11 mouse cellular contexts compared by ENCODE assay signal in genomic region chr14:14065142-14065498, GRCm38 (mm10). TPM values are rescaled to one million over a fixed set of nuclear protein-coding genes. Genes with fewer than 3 reads are reported as not detected.
DNase-seq lines count a peak whose midpoint lies in the region; ATAC-seq and TF ChIP-seq lines count a peak whose summit lies in the region.
"Had no signal": no experiment of that assay in that cellular context is flagged by ENCODE, and none has a peak within 500 bp of the region (broad histone marks: within the 10 kb centered on the region; RNA-seq: fewer than 3 reads in every experiment).

No protein-coding gene starts in this region.

- TF ChIP-seq EP300 in lung, postnatal 0 days (IDR thresholded peaks at IDR 0.05) = no peak

- ATAC-seq in hindbrain, embryonic 12.5 days (ENCODE audit: low FRiP score) = 0 out of 2 replicates have a peak, but pooled peaks have one; percentile 32
- no peak for ATAC-seq in hindbrain, embryonic 11.5 days (ENCODE audit: low FRiP score)
- peak; percentile 50 for ATAC-seq in forebrain, embryonic 16.5 days
- ATAC-seq in lung, postnatal 0 days = peak; percentile 75
- ATAC-seq in CD4-positive, CD25-positive, alpha-beta regulatory T cell, adult 4 months = no peak
- ATAC-seq: activated CD4-positive, CD25-positive, alpha-beta regulatory T cell, adult 4 months had no signal

- no peak for DNase-seq in hindbrain, embryonic 11.5 days (ENCODE audit: low spot score)
- peak; percentile 21 for DNase-seq in embryonic facial prominence, embryonic 10.5 days (ENCODE audit: low spot score)
- peak; percentile 65 for DNase-seq in lung, postnatal 0 days (ENCODE audit: low spot score)
- no peak for DNase-seq in right cerebral cortex, postnatal 25 days
- no peak for DNase-seq in urinary bladder, postnatal 10 days (ENCODE audit: low spot score)
- DNase-seq: cerebellum, adult 11-12 months had no signal

- peak; percentile 36 for TF ChIP-seq CTCF in lung, postnatal 0 days (IDR thresholded peaks at IDR 0.05)

- no peaks in the 10 kb centered on the region for H3K36me3 ChIP-seq in hindbrain, embryonic 12.5 days
- no peaks in the 10 kb centered on the region for H3K36me3 ChIP-seq in hindbrain, embryonic 11.5 days (ENCODE audit: control insufficient read depth, insufficient read depth, low read length)
- no peaks in the 10 kb centered on the region for H3K36me3 ChIP-seq in embryonic facial prominence, embryonic 10.5 days (replicated peaks)
- no peaks in the 10 kb centered on the region for H3K36me3 ChIP-seq in forebrain, embryonic 16.5 days (ENCODE audit: control insufficient read depth, insufficient read depth)
- no peaks in the 10 kb centered on the region for H3K36me3 ChIP-seq in lung, postnatal 0 days (ENCODE audit: insufficient read depth, low read length)

- H3K27me3 ChIP-seq in hindbrain, embryonic 12.5 days = no peaks in the 10 kb centered on the region
- H3K27me3 ChIP-seq in hindbrain, embryonic 11.5 days (ENCODE audit: control insufficient read depth, insufficient read depth, low read length) = no peaks in the 10 kb centered on the region
- no peaks in the 10 kb centered on the region for H3K27me3 ChIP-seq in embryonic facial prominence, embryonic 10.5 days (replicated peaks; ENCODE audit: low read depth, poor library complexity, severe bottlenecking)
- H3K27me3 ChIP-seq in forebrain, embryonic 16.5 days (replicated peaks; ENCODE audit: control insufficient read depth, insufficient read depth, low read length) = no peaks in the 10 kb centered on the region
- no peaks in the 10 kb centered on the region for H3K27me3 ChIP-seq in lung, postnatal 0 days (replicated peaks; ENCODE audit: insufficient read depth, low read length)

- H3K9me3 ChIP-seq in hindbrain, embryonic 12.5 days (replicated peaks) = no peaks in the 10 kb centered on the region
- no peaks in the 10 kb centered on the region for H3K9me3 ChIP-seq in hindbrain, embryonic 11.5 days (ENCODE audit: control insufficient read depth, low read length)
- H3K9me3 ChIP-seq in embryonic facial prominence, embryonic 10.5 days = no peaks in the 10 kb centered on the region
- no peaks in the 10 kb centered on the region for H3K9me3 ChIP-seq in forebrain, embryonic 16.5 days (ENCODE audit: control insufficient read depth, low read length)
- H3K9me3 ChIP-seq in lung, postnatal 0 days (ENCODE audit: low read length) = no peaks in the 10 kb centered on the region

- no peak overlapping the region for H3K4me2 ChIP-seq in hindbrain, embryonic 12.5 days (replicated peaks)
- H3K4me2 ChIP-seq in hindbrain, embryonic 11.5 days (replicated peaks; ENCODE audit: low read depth, low read length) = no peak overlapping the region
- H3K4me2 ChIP-seq in forebrain, embryonic 16.5 days (ENCODE audit: low read length) = no peak overlapping the region
- no peak overlapping the region for H3K4me2 ChIP-seq in lung, postnatal 0 days (replicated peaks; ENCODE audit: low read depth, low read length)

- H3K4me3 ChIP-seq in hindbrain, embryonic 12.5 days = no peak overlapping the region
- no peak overlapping the region for H3K4me3 ChIP-seq in hindbrain, embryonic 11.5 days (ENCODE audit: low read depth, low read length)
- H3K4me3 ChIP-seq in embryonic facial prominence, embryonic 10.5 days = no peak overlapping the region
- H3K4me3 ChIP-seq in forebrain, embryonic 16.5 days (replicated peaks; ENCODE audit: low read length) = no peak overlapping the region
- H3K4me3 ChIP-seq in lung, postnatal 0 days (ENCODE audit: low read depth, low read length) = no peak overlapping the region

- no peak overlapping the region for H3K9ac ChIP-seq in hindbrain, embryonic 12.5 days
- H3K9ac ChIP-seq in hindbrain, embryonic 11.5 days (ENCODE audit: low read depth, low read length) = no peak overlapping the region
- H3K9ac ChIP-seq in forebrain, embryonic 16.5 days (replicated peaks; ENCODE audit: low read depth, low read length) = no peak overlapping the region
- no peak overlapping the region for H3K9ac ChIP-seq in lung, postnatal 0 days (replicated peaks; ENCODE audit: low read depth)
- H3K9ac ChIP-seq: liver, embryonic 14.5 days had no signal

- H3K27ac ChIP-seq in hindbrain, embryonic 12.5 days = no peak overlapping the region; the same call in 1 of the 2 replicates
- H3K27ac ChIP-seq in hindbrain, embryonic 11.5 days (ENCODE audit: low read depth, low read length) = no peak overlapping the region
- H3K27ac ChIP-seq in embryonic facial prominence, embryonic 10.5 days (replicated peaks) = peak overlapping the region; percentile 40; the same call in 1 of the 2 replicates
- peak overlapping the region; percentile 38 for H3K27ac ChIP-seq in forebrain, embryonic 16.5 days (ENCODE audit: low read length)
- H3K27ac ChIP-seq in lung, postnatal 0 days (ENCODE audit: low read length) = peak overlapping the region; percentile 51; the same call in 1 of the 2 replicates
- H3K27ac ChIP-seq: liver, embryonic 14.5 days had no signal

- peaks cover 26% of the 10 kb centered on the region for H3K4me1 ChIP-seq in hindbrain, embryonic 12.5 days
- H3K4me1 ChIP-seq in hindbrain, embryonic 11.5 days (replicated peaks; ENCODE audit: control insufficient read depth, insufficient read depth, low read length) = no peaks in the 10 kb centered on the region
- H3K4me1 ChIP-seq in embryonic facial prominence, embryonic 10.5 days = peaks cover 51% of the 10 kb centered on the region
- peaks cover 25% of the 10 kb centered on the region for H3K4me1 ChIP-seq in forebrain, embryonic 16.5 days (replicated peaks; ENCODE audit: control insufficient read depth, insufficient read depth, low read length)
- H3K4me1 ChIP-seq in lung, postnatal 0 days (ENCODE audit: insufficient read depth, low read depth, low read length) = peaks cover 11% of the 10 kb centered on the region

- WGBS in hindbrain, embryonic 12.5 days = 40% methylated on average over 4 of the region's 4 CpGs
- 58% methylated on average over 4 of the region's 4 CpGs for WGBS in hindbrain, embryonic 11.5 days
- 34% methylated on average over 4 of the region's 4 CpGs for WGBS in embryonic facial prominence, embryonic 10.5 days
- WGBS in forebrain, embryonic 16.5 days = 12% methylated on average over 4 of the region's 4 CpGs
- WGBS in lung, postnatal 0 days = 26% methylated on average over 4 of the region's 4 CpGs

RNA-seq across cellular contexts. Expression of gene Psmd6, which starts 55.7 kb away (rescaled TPM):
- polyA plus RNA-seq in hindbrain, embryonic 12.5 days (2016; fragmentation: Nextera tagmentation; extraction: Ambion mirVana) = 284 and 289 TPM in 2 replicates
- 314 and 332 TPM in 2 replicates for polyA plus RNA-seq in hindbrain, embryonic 11.5 days (2014; fragmentation: Nextera tagmentation; extraction: Ambion mirVana)
- 285 TPM in 2 replicates for polyA plus RNA-seq in embryonic facial prominence, embryonic 10.5 days (2016; fragmentation: Nextera tagmentation; extraction: Ambion mirVana)
- 275 and 281 TPM in 2 replicates for polyA plus RNA-seq in forebrain, embryonic 16.5 days (2015; fragmentation: Nextera tagmentation; extraction: Ambion mirVana)
- polyA plus RNA-seq in lung, postnatal 0 days (2015; fragmentation: Nextera tagmentation; extraction: Ambion mirVana) = 130 and 132 TPM in 2 replicates
- polyA plus RNA-seq in CD4-positive, CD25-positive, alpha-beta regulatory T cell, adult 4 months (2017; shearing (Covaris generic)) = 100 to 1,000 TPM; 126 to 136 TPM

Comparison
In these comparisons a context has a peak if more than half of its experiments do, and no peak if none do; other contexts are left out.
1. ATAC-seq: peak in hindbrain, embryonic 12.5 days (single experiment), forebrain, embryonic 16.5 days (single experiment) and lung, postnatal 0 days (single experiment); none in hindbrain, embryonic 11.5 days (single experiment) and CD4-positive, CD25-positive, alpha-beta regulatory T cell, adult 4 months (single experiment).
2. H3K27ac ChIP-seq: peak in embryonic facial prominence, embryonic 10.5 days (single experiment), forebrain, embryonic 16.5 days (single experiment) and lung, postnatal 0 days (single experiment); none in hindbrain, embryonic 12.5 days (single experiment) and hindbrain, embryonic 11.5 days (single experiment).
3. DNase-seq: peak in embryonic facial prominence, embryonic 10.5 days (single experiment) and lung, postnatal 0 days (single experiment); none in hindbrain, embryonic 11.5 days (single experiment), right cerebral cortex, postnatal 25 days (single experiment) and urinary bladder, postnatal 10 days (single experiment).